Mouse (Mus musculus) liver, postnatal 0 days (tissue): ENCODE measurements around the gene Sdhaf4. TPM values are rescaled to one million over a fixed set of nuclear protein-coding genes. Genes with fewer than 3 reads are reported as not detected.

ENCODE experiments used
- ATAC-seq: fragments of 200-750 bp; cut with Nextera tagmentation; 2 replicates; pipeline ENCODE4 v1.8.0; 2017; ENCODE audit warnings: mild to moderate bottlenecking, moderate library complexity
- DNase-seq: peaks from one replicate; pipeline ENCODE4 v3.0.0-alpha.2; 2016
- H3K27ac ChIP-seq: fragments of 300-500 bp; sonication (generic); 2 replicates; pipeline ENCODE4 v1.5.1; 2014; ENCODE audit warnings: antibody characterized with exemption, moderate library complexity, mild to moderate bottlenecking, low read depth
- H3K27me3 ChIP-seq: fragments of 300-500 bp; sonication (generic); 2 replicates; pipeline ENCODE4 v1.6.1; 2014; ENCODE audit warnings: low read length, control low read depth, mixed read lengths; ENCODE audit not compliant: insufficient read depth
- H3K36me3 ChIP-seq: fragments of 300-500 bp; sonication (generic); replicated peaks from 2 replicates; pipeline ENCODE4 v1.6.1; 2014; ENCODE audit warnings: mild to moderate bottlenecking, control low read depth, low read length, moderate library complexity, mixed read lengths; ENCODE audit not compliant: insufficient read depth
- H3K4me1 ChIP-seq: fragments of 300-500 bp; sonication (generic); 2 replicates; pipeline ENCODE4 v1.6.1; 2014; ENCODE audit warnings: antibody characterized with exemption, mild to moderate bottlenecking, control low read depth; ENCODE audit not compliant: insufficient read depth
- H3K4me2 ChIP-seq: fragments of 300-500 bp; sonication (generic); 2 replicates; pipeline ENCODE4 v1.6.1; 2014; ENCODE audit warnings: low read depth, mild to moderate bottlenecking, low read length, moderate library complexity, mixed read lengths
- H3K4me3 ChIP-seq: fragments of 300-500 bp; sonication (generic); 2 replicates; pipeline ENCODE4 v1.5.1; 2014; ENCODE audit warnings: low read depth, low read length
- H3K9ac ChIP-seq: fragments of 300-500 bp; sonication (generic); replicated peaks from 2 replicates; pipeline ENCODE4 v1.6.1; 2014; ENCODE audit warnings: mild to moderate bottlenecking, moderate library complexity
- H3K9me3 ChIP-seq: fragments of 300-500 bp; sonication (generic); 2 replicates; pipeline ENCODE4 v1.6.1; 2016; ENCODE audit warnings: mild to moderate bottlenecking, control low read depth, low read length, mixed read lengths
- CTCF ChIP-seq: sonication (generic); IDR thresholded peaks from 2 replicates; pipeline ENCODE4 v1.5.1; 2016; ENCODE audit warnings: antibody characterized with exemption, low read depth
- EP300 ChIP-seq: IDR thresholded peaks from 2 replicates; pipeline ENCODE4 v1.6.1; 2016; ENCODE audit warnings: antibody characterized with exemption, low read depth, mild to moderate bottlenecking
- WGBS: fragments of 180-500 bp; shearing (Covaris S2); extraction: QIAGEN DNeasy Blood & Tissue Kit; methylation state at CpG from one replicate; pipeline ENCODE4 v1.1.7; 2014; ENCODE audit not compliant: insufficient replicate concordance; 5-methylcytosine and 5-hydroxymethylcytosine counted together
- polyA plus RNA-seq: library from polyadenylated mRNA; unstranded; fragments of >200 nt; fragmentation: Nextera tagmentation; extraction: Ambion mirVana; gene quantifications from 2 replicates; pipeline ENCODE4 v1.2.1, GENCODE M21; 2015

Sdhaf4 gene
- polyA plus RNA-seq: 54.7 and 60.6 TPM in 2 replicates

DNA sequence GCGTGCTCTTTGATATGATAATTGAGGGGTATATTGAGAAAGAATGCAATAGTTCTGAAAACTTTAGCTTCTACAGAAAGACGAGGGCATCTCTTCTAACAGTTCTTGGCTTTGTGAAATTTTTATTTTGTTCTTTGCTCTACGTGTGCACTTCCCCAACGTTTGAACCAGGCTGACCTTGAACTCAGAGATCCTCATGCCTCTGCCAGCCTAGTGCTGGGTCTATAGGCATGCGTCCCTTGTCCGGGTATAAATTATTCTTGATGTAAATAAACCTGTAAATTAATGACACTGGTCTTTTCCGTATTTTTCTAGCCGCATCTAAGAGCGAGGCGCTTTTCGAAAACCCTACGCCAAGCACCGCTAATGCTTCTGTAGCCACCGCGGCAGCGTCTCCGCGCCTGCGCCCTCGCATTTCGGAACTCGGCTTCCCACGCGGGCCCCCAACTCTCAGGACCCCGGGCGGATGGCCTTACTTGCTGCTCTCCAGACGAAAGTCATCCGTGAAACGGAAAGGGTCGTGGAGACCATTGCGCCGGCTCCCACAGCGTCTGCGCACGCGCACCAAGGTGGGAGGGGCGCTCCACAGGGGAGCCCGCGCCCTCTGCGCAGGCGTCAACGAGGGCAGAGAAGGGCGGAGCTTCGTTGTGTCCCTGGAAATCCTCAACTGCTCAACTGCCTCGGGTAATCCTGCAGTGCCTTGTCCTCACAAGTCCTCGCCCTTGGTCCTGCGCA lies at the start of gene Sdhaf4:
Gene Sdhaf4 (minus strand): TSS at position 587 of the 735 bp plus-strand sequence.
- WGBS: 1% methylated on average over 47 of the region's 47 CpGs
- Histone ChIP-seq H3K9me3 (no peaks in the 10 kb centered on the region), H3K4me2 (peak within 1 kb of the TSS; percentile 77), H3K27me3 (no peaks in the 10 kb centered on the region), H3K4me3 (peak within 1 kb of the TSS; percentile 86), H3K27ac (peak within 1 kb of the TSS; percentile 74), H3K36me3 (peaks cover 11% of the 10 kb centered on the region), H3K9ac (peak within 1 kb of the TSS; percentile 88), H3K4me1 (0 out of 2 replicates have a peak, but pooled peaks cover 3% of the 10 kb centered on the region)
- peak; percentile 92 for DNase-seq
- ATAC-seq: peak; percentile 94
- no peak for TF ChIP-seq CTCF
- no peak for TF ChIP-seq EP300

DNA sequence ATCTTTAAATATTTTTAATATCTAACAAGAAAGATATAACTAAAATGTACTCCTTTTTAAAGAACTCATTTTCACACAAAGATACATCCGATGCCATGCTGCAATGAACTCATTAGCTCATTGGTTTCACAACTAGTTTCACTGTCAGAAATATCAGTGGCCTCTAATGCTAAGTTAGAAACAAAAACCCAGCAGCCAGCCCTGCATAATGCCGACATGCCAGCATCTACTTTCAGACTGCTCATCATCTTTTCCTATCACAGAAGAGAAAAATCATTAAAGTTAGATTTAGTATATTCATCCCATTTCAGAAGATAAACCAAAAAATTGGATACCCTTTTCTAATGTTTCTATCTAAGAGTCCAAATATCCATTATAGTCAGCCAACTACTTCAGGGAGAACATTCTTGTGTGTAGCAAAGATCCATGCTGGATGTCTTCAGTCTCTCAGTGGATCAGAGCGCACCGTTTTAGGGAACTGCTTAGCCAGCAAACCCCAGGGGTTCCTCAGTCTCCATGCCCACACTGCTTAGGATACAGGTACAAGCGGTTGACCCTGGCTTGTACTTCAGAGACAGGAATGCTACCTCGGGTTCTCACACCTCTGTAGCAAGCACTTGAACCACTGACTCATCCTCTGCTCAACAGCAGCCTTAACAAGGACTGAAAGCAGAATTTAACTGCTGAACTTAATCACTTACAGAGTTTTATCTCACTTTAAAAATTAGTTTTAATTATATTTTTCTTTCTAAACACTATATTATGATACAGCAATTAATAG lies 41.5 kb upstream of the Sdhaf4 start:
- Histone ChIP-seq H3K4me2 (no peak overlapping the region), H3K4me1 (no peaks in the 10 kb centered on the region), H3K4me3 (no peak overlapping the region), H3K27ac (no peak overlapping the region), H3K27me3 (no peaks in the 10 kb centered on the region), H3K36me3 (no peaks in the 10 kb centered on the region; the same call in 1 of the 2 replicates), H3K9ac (no peak overlapping the region), H3K9me3 (no peaks in the 10 kb centered on the region)
- TF ChIP-seq EP300 (no peak), CTCF (no peak)
- ATAC-seq (no peak), DNase-seq (no peak)
- 65% methylated on average over 6 of the region's 6 CpGs for WGBS

DNA sequence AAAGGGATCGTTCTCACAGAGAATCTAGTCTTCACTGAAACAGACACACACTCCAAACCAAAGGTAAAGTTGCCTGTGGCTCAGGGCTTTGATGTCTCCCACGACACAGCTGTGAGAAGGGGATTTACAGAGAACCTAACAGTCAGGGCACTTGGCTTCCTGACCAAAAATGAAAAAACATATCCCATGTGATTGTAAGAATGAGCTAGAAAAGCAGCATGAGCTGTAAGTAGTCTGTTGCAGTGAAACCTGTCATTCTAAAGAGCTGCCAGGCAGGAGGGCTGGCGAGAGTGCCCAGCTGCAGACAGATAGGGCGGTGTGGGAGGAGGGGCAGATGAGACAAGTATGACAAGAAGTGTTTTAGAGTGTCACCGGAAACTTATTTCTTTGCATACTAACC lies 40.2 kb upstream of the Sdhaf4 start:
- DNase-seq (no peak), ATAC-seq (no peak)
- no peak overlapping the region for H3K9ac ChIP-seq
- H3K4me3 ChIP-seq: no peak overlapping the region
- H3K36me3 ChIP-seq: no peaks in the 10 kb centered on the region; the same call in 1 of the 2 replicates
- H3K9me3 ChIP-seq: no peaks in the 10 kb centered on the region
- WGBS: 65% methylated on average over 5 of the region's 5 CpGs
- no peaks in the 10 kb centered on the region for H3K27me3 ChIP-seq
- no peak overlapping the region for H3K4me2 ChIP-seq
- TF ChIP-seq EP300: no peak
- no peak for TF ChIP-seq CTCF
- H3K27ac ChIP-seq: no peak overlapping the region
- no peaks in the 10 kb centered on the region for H3K4me1 ChIP-seq

DNA sequence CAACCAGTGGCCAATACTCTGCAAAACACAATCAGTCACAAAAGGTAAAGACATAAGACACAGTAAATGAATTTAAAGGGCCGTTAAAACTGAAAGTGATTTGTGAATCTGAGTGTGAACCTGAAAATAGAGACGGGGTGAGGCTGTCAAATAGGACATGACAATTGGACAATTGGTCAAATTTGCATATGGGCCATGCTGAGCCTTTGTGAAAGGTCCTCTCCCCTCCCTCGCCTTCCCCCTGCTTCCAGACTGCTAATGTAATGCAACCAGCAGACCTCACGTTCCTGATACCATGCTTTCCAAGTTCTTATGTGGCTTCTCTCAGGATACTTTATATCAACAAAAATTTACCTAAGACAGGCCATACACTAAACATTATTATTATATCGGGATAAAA lies 37.6 kb upstream of the Sdhaf4 start:
- 75% methylated on average over 5 of the region's 5 CpGs for WGBS
- no peaks in the 10 kb centered on the region; the same call in 1 of the 2 replicates for H3K36me3 ChIP-seq
- no peaks in the 10 kb centered on the region for H3K9me3 ChIP-seq
- no peaks in the 10 kb centered on the region for H3K27me3 ChIP-seq
- H3K4me3 ChIP-seq: no peak overlapping the region
- no peak overlapping the region for H3K9ac ChIP-seq
- TF ChIP-seq CTCF: no peak
- no peak for TF ChIP-seq EP300
- H3K4me2 ChIP-seq: no peak overlapping the region
- DNase-seq: no peak
- no peak overlapping the region for H3K27ac ChIP-seq
- no peak for ATAC-seq
- no peaks in the 10 kb centered on the region for H3K4me1 ChIP-seq

DNA sequence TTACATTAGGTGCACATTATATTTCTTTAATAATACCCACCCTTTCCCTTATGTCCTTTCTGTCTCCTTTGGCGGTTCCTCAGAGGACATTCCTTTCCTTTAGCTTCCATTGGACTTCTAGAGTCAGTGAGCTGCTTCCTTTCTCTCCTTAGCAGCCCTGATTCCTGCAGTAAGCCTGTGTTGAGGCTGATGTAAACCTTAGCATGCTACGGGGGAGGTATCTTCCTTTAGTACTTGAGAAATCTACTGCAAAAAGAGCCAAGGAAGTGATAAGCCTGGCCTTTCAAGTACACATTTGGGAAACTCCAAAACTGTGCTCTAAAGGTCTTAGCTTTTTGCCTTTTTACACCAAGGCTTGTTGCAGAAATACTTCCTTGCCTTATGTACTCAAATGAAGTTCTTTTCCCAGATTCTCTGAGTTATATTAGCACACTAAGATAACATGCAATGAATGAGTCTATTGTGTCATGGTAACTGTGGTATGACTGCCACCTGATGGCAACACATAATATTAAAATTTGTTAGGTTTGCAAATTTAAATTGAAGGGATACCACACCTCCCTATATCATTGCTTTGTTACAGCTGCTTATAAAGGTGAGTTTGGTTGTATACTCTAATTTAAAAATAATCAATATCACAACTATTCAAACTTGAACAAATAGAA lies 28.4 kb upstream of the Sdhaf4 start:
- ATAC-seq: no peak
- H3K4me2 ChIP-seq: no peak overlapping the region
- 78% methylated on average over 2 of the region's 2 CpGs for WGBS
- no peaks in the 10 kb centered on the region for H3K36me3 ChIP-seq
- no peak for DNase-seq
- no peaks in the 10 kb centered on the region for H3K4me1 ChIP-seq
- no peaks in the 10 kb centered on the region for H3K27me3 ChIP-seq
- TF ChIP-seq EP300 (no peak), CTCF (peak; percentile 51)
- no peak overlapping the region for H3K4me3 ChIP-seq
- no peak overlapping the region for H3K9ac ChIP-seq
- H3K9me3 ChIP-seq: no peaks in the 10 kb centered on the region
- H3K27ac ChIP-seq: no peak overlapping the region

DNA sequence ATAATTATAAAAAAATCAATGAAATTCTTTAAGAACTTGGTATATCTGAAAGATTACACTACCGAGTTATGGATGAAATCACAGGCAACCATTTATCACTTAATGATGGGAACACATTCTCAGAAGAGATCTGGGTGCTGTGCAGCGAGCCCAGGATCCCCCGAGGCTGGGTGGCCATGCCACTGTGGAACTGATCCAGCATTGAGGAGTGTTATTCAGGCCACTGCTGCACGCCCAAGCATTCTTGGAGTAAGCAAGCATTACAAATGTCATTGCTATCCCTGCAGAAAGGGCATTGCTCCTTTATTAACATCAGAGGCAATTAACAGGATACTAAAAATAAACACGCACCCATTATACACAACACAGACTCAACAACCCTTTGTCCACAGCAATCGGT lies 5.4 kb upstream of the Sdhaf4 start:
- no peak overlapping the region for H3K4me2 ChIP-seq
- no peak overlapping the region for H3K9ac ChIP-seq
- no peak overlapping the region for H3K4me3 ChIP-seq
- no peaks in the 10 kb centered on the region for H3K4me1 ChIP-seq
- DNase-seq (no peak), ATAC-seq (no peak)
- no peaks in the 10 kb centered on the region for H3K9me3 ChIP-seq
- 82% methylated on average over 6 of the region's 6 CpGs for WGBS
- H3K27me3 ChIP-seq: no peaks in the 10 kb centered on the region
- no peak overlapping the region for H3K27ac ChIP-seq
- TF ChIP-seq EP300: no peak
- no peaks in the 10 kb centered on the region for H3K36me3 ChIP-seq
